Mouse (Mus musculus): ENCODE measurements around the gene Pax1.

Pax1 gene

GRCm38 (mm10) chr2:147361581-147361980, at the start of gene Pax1:
TSS of gene Pax1 (plus strand) at chr2:147361925.
- no peak for DNase-seq (ENCODE audit: low spot score in 2 of 2)

DNA sequence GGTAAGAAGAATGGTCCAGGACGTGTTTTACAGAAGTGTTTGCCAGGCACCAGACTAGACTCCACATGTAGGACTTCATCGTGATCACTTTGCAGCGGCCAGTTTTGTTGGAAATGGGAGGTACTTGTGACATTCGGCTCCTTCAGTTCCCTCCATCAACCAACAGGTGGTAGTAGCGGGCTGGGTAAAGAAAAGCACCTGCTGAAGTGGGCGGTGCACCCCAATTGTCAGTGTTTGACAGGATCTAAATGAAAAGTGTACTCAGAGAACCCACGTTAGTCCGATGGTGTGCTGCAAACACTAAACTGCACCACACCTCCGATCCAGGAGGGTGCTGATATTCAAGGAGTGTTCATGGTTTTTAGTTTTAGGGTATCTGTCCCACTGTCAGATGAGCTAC, 40.7 kb upstream of the Pax1 start:
- DNase-seq (ENCODE audit: low spot score in 2 of 2) = no peak

GRCm38 (mm10) chr2:147325178-147325577, 36.5 kb upstream of the Pax1 start:
- no peak for DNase-seq (ENCODE audit: low spot score in 2 of 2)

DNA sequence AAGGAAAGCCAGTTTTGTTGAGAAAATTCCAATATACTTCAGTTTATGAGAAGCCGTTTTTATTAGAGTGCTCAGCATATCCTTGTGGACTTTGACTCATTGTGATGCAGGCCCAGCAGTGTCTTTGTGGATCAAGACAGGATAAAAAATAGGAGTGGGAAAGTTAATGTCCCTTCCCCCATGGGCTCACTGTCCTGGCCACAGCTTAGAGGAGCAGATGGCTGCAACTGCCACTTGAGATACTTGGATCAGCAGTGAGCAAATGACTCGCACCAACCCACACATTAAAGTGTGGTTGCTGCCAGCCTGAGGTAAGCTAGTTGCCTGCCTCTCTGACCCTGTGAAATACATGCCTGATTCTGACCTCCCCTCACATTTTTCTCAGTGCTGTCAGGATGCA, 29.0 kb upstream of the Pax1 start:
- DNase-seq (ENCODE audit: low spot score in 2 of 2) = no peak

GRCm38 (mm10) chr2:147338729-147339128, 23.0 kb upstream of the Pax1 start:
- no peak for DNase-seq (ENCODE audit: low spot score in 2 of 2)

DNA sequence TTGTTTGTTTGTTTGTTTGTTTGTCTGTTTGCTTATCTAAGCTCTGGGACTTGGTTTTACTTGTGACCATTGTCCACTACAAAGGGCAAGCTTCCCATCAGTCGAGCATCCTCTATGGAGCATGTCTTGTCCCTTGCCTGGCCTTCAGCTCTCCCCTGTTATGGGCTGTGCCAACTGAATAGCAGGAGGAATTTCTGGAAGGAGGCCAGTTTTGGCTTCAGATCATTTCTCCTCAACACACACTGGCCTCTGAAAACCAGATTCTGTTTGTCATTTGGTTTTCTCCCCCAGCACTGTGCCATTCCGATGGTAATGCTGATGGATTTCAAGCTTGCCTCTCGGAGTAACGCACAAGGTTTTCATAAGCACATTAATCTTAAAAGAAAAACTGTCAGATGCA, 21.9 kb upstream of the Pax1 start:
- DNase-seq (ENCODE audit: low spot score in 2 of 2) = no peak

DNA sequence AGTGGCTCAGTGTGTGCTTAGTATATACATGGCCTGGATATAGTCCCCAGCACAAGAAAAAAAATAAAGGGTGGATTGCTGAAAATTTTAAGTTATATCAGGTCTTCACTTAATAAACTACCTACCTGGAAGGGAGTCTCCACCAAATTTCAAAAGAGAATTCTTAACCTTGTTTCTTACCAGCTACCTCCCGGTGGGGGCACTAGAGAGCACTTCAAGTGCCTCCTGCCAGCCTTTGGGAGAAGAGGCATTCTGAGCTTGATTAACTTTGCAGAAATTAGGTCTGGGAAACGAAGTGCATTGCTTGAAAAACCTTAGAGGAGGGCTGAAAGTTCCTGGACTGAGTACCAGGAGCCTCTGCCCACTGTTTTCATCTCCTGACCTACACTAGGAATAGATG, 19.5 kb upstream of the Pax1 start:
- DNase-seq (ENCODE audit: low spot score in 2 of 2) = no peak

DNA sequence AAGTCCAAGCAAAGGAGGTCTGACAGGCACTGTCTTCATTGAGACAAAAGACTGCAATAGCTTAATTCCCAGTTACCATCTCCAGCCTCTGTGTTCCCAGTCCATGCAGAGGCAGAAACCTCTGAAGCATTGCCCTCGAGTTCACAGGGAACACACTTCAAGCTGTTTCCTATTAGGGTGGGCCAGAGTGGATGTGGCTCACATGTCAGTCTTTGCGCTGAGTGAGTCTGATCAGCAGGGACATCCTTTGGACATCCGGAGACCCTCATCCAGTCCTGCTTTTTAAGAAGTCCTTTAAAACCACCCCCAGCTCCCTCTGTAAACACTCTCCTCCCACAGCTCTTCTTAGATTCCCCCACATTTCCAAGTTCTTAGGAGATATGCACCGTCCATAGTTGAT, 2.0 kb upstream of the Pax1 start:
- no peak for DNase-seq (ENCODE audit: low spot score in 2 of 2)

- DNase-seq (ENCODE audit: low spot score in 2 of 2) = no peak
These were observed 1.3 kb upstream of the Pax1 start for GRCm38 (mm10) chr2:147360401-147360800.

DNA sequence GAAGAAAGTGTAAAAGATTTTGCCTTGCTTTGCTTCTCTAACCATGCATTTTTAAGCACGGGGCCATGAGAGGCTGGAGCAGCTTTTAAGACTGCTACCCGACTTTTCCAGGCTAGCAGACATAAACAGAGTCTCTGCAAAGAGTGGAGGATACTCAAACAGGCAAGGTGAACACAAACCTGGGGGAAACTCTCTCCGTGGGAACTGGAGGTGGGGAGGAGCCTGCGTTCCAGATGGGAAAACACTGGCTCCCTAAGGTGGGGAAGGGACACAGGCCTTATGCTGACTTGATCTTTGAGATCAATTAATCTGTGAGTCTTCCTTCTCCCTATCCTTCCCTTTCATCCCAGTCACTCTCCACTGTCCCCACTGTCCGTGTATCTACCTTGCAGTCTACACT, 869 bp upstream of the Pax1 start:
- DNase-seq (ENCODE audit: low spot score in 2 of 2) = no peak

GRCm38 (mm10) chr2:147362316-147362715, 591 bp downstream of the Pax1 start:
- no peak for DNase-seq (ENCODE audit: low spot score in 2 of 2)

DNA sequence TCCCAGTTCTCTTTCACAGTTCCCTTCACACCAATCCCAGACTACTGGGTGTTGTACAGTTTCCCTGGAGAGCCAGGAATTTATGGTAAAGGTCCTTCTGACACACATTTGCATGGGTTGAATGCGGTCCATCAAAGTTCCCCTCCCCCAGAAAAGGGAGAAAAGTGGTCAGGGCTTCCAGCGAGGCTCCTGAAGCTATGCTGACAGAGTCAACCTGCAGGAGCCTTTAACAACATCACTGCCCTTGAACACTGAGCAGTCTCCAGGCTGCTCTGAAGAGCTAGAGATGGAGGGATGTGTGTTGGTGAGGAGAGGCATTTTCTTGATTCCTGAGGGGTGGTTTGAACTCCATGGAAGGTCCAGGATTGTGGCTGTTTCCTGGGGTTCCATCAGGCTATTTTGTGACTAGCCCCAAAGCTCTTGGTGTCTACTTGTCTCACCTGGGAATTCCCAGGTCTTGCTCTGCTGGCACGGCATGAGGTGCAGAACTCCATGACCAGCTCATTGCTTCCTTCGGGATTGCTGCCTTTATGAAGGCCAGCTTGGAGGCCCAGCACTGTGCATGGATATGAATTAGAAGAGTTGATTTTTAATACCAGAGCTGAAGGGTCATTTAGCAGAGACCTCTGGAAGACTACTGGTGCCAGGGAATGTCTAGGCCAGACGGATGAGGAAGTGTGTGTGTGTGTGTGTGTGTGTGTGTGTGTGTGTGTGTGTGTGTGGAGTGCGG, 1.8 kb downstream of the Pax1 start:
- no peak for DNase-seq (ENCODE audit: low spot score in 2 of 2)

DNA sequence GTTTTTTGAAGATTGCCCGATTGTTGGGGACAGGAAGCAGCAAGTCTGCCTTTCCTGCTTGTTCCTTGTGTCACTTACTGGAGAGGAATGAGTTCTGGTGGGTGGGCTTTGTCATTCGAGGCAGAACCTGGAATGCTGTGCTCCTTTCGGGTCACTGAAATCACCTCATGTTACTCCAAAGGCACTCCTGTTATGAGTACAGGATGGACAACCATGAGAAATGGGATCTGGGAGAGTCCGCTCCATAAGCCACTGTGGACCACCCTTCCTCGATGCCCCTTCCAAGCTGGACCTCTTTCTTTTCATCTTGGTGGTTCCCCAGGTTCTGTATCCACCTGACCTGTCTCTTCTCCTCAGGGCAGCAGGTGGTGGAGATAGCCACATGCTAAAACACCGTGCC, 2.5 kb downstream of the Pax1 start:
- DNase-seq (ENCODE audit: low spot score in 2 of 2) = no peak

- no peak for DNase-seq (ENCODE audit: low spot score in 2 of 2)
These were observed 3.5 kb downstream of the Pax1 start for GRCm38 (mm10) chr2:147364982-147365907.

DNA sequence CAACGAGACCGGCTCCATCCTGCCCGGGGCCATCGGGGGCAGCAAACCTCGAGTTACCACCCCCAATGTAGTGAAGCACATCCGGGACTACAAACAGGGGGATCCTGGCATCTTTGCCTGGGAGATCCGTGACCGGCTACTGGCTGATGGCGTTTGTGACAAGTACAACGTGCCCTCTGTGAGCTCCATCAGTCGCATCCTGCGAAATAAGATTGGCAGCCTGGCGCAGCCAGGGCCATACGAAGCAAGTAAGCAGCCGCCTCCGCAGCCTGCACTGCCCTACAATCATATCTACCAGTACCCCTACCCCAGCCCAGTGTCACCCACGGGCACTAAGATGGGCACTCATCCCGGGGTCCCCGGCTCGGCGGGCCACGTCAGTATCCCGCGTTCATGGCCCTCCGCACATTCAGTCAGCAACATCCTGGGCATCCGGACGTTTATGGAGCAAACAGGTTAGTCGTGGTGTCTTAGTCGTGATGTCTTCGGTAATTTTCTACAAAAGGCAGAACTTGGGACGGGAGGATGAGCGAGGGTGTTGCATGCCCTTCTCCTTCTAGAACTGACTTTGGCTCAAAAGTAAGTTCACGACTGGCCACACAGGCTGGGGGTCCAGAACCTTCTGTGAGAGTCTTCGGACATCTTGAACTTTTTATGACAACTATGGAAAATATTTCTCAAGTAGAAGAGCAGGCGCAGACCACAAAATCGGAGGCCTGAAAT, 4.3 kb downstream of the Pax1 start:
- DNase-seq (ENCODE audit: low spot score in 2 of 2) = no peak

DNA sequence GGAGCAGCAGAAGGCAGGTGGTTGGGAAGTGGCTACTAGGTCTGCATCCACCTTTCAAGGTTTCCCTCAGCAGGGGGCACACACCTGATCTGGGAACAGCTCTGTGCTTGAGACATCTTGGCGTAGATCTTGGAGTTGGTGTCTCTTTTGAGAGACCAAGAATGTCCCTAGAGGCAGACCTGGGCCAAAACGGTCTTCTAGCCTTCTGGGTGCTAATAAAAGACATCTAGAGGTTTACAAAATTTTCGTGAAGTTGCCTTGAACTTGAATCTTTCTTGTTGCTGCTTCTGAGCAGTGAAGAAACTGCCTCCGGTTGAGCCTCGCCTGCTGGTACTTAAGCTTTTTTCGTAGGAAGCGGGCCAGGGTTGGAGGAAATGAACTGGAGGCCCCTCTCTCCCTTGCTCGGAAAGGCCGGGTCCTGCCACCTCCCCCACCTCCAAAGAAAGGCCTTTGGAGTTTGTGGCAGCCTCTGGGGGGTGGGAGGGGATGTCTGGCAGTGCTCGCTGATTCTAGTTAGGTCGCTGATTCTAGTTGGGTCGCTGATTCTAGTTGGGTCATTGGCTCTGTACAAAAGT, 5.6 kb downstream of the Pax1 start:
- no peak for DNase-seq (ENCODE audit: low spot score in 2 of 2)

DNA sequence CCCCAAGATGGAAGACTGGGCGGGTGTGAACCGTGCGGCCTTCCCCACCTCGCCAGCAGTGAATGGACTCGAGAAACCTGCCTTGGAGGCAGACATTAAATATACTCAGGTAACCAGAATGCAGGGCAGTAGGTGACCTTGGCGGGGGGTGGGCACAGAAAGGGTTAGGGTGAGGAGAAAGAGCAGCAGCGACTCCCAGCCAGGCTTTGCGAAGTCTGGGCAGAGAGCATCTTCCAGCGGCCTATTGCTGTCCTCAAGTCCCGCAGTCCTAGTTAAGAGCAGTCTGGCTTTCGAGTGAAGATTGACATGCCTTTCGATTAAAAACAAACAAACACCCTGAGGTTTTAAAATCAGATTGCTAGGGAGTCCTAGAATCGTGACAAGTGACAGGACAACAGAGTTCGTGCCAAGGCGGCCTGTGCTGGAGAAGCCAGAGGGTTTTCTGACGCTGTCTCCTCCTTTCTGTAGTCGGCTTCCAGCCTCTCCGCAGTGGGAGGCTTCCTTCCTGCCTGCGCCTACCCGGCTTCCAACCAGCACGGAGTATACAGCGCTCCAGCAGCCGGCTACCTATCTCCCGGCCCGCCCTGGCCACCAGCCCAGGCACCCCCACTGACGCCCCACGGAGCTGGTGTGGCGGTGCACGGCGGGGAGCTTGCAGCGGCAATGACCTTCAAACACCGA, 6.3 kb downstream of the Pax1 start:
- DNase-seq (ENCODE audit: low spot score in 2 of 2) = no peak

- no peak for DNase-seq (ENCODE audit: low spot score in 2 of 2)
These were observed 7.8 kb downstream of the Pax1 start for GRCm38 (mm10) chr2:147369561-147369960.

DNA sequence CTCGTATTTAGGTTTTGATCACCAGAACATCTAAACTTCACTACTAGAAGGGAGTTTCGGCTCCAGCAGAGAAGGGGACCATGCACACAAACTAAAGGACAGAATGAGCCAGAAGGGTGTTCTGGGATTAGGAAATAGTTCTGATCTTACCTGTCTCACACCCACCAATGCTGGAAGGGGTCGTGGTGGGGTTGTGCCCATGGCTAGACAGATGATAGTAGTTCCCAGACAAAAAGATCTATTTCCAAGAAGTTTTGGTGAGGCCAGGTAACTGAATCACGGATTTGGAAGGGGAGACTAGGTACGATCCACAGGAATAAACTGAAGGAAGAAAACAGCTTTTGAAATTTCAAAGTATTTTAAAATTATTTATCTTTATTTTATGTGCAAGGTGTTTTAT, 8.4 kb downstream of the Pax1 start:
- DNase-seq (ENCODE audit: low spot score in 2 of 2) = no peak

GRCm38 (mm10) chr2:147371289-147371688, 9.6 kb downstream of the Pax1 start:
- no peak for DNase-seq (ENCODE audit: low spot score in 2 of 2)

GRCm38 (mm10) chr2:147371840-147372239, 10.1 kb downstream of the Pax1 start:
- DNase-seq (ENCODE audit: low spot score in 2 of 2) = no peak

All from spleen, postnatal 36 days (tissue).